Mouse (Mus musculus) lung, postnatal 14 days (tissue): ENCODE measurements around the gene Nkapd1.
A peak's percentile ranks its signal among the peaks of the same experiment; 100 is the strongest.
"Not testable (repeated sequence)": the region's sequence is repeated elsewhere in the genome, so short reads cannot be mapped to it uniquely, and the experiment has no call there.

Experiments used
- DNase-seq: peaks from one replicate; pipeline ENCODE4 v3.0.0; 2021

Gene Nkapd1

GRCm38 (mm10) chr9:50616766-50617603 lies at the start of gene Nkapd1, which contains the start of gene Pih1d2:
TSS of gene Nkapd1 (minus strand) at chr9:50617464.
TSS of gene Pih1d2 (plus strand) at chr9:50617321.
- DNase-seq = peak; percentile 90

- no peak for DNase-seq
Observed at GRCm38 (mm10) chr9:50666442-50666841, 49.2 kb upstream of the Nkapd1 start.

GRCm38 (mm10) chr9:50664826-50665225 lies 47.6 kb upstream of the Nkapd1 start:
- DNase-seq = no peak

DNA sequence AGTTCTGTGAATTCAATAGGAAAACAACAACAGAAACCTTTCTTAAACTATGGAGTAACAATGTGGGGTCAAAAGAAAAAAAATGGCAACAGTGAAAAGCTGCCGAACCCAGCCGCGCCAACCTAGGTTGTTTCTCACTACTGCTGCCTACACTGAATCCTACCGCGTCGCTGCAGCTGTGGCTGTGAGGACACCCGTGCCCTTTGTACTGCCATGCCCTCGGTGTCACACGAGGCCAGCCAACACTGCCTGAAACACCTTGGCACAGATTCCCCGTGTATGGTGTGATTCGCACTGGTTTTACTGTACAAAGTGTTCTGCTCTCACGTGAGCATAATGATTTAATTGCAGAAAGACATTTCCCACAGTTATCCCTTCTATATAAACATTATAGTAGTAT lies 43.2 kb upstream of the Nkapd1 start:
- peak; percentile 6 for DNase-seq

DNA sequence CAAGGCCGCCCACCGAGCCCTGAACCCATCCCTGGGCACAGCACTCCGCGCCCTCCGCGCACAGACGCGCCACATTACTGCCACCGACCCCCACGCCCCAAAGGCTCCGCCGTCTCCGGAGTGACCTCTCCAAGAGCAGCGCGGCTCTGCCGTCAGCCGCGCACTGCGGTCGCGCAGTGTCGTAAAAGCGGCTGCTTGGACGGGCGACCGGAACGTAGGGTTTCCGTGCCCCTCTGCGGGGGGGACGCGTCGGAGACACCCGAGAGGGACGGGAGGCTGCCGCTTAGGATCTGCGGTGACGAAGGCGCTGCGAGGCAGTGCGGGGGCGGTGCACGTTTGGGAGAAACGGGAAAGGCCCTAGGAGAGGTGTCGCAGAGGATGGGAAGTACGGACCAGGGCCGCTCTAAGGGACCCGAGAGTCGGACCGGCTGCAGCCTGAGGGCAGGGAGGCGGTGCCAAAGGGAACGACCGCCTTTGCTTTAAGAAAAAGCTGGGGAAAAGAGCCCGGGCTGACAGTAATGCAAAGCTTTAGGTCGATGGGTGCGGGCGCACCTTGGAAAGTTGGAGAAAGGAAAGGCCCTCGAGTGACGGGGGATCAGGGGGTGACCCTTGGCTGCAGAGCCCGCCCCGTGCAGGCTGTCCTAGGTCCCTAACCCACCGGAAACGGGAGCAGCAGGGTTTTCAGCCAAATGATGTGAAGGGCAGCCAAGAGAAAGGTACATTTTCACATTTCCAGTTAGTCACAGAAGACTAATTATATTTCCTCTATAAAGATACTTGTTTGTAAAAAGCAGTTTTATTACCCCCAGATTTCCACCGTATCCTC lies 42.3 kb upstream of the Nkapd1 start, which contains the start of gene Dlat:
Gene Dlat (minus strand): TSS at position 389 of the 826 bp plus-strand sequence.
- peak; percentile 82 for DNase-seq

DNA sequence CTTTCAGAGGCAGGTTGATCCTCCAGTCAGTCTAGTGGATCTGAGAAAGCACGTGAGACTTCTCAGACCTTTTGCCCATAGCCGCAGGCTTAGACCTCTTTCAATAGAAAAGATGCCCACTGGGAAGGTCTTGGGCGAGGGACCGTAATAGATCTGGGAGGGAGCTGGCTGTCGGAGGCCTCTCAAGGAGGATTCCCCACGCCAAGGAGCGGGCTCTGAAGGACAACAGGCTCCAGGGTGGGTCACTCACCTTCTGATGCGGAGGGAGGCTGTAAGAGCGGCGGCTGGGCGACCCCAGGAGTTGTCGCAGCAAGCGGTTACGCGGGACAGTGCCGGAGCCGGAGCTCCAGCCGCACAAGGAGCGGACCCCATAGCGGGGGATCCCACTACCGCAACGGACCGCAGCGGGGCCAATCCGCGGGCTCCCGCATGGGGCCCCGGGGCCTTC lies 41.7 kb upstream of the Nkapd1 start:
- DNase-seq = no peak

GRCm38 (mm10) chr9:50658391-50658790 lies 41.1 kb upstream of the Nkapd1 start:
- DNase-seq = no peak

- no peak for DNase-seq
Observed at GRCm38 (mm10) chr9:50650503-50650902, 33.2 kb upstream of the Nkapd1 start.

DNA sequence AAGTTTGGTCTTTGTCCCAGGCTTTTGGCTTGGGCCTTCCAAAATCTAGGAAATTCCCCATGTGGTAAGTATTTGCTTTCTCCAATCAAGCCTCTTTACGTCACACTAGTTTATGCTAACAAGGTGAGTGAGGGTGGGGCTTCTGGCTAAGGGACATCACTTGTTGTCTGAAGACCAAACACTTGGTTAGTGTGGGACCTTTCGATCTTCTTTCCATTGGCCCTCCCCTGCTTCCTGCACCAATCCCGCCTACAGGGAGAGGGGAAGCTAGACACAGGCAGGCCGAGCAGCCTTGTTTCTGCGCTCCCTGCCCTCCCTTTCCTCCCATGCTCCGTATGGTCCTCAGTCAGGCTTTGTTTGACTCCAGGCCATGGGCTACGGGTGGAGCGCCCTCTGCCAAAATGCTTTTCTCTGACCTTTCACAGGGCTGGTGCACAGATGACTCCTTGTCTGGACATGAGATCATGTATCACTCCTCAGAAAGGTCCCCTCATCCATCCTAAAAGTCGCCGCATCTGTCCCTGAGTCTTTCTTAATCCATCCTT lies 29.6 kb upstream of the Nkapd1 start:
- DNase-seq = no peak

DNA sequence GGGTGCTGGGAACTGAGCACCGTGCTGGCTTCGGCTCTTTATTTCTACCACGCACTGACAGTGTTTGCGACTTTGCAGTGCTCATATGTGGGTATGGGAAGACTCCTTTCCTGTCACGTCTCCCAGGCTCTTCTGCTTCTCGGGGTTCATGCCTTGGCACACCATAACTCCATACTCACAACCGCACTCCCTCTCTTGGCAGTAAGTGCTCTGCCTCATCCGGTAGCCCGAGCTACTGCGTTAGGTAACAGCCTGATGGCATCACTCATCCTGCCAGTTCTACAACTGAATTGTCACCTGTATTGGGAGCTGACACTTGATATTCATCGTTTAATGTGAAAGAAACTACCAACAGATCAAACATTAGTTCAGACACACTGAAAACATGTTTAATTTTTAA lies 17.0 kb upstream of the Nkapd1 start:
- DNase-seq = no peak

DNA sequence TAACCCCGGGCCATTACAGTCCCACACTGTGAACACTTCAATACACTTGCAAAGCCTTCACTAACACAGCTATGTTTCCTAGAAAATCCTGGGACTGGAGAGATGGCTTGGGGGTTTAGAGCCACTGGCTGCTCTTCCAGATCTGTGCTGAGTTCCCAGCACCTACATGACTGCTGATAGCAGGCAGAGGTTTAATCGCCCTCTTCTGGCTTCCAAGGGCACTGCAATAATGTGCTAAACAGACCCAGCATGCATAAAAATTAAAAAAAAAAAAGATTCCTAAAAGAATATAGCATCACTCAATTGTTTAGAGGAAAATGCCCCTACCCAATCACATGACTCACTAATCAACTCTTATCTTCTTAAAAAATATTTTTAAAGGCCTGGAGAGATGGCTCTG lies 15.8 kb upstream of the Nkapd1 start:
- no peak for DNase-seq

- no peak for DNase-seq
Observed at GRCm38 (mm10) chr9:50632016-50632688, 14.9 kb upstream of the Nkapd1 start.

GRCm38 (mm10) chr9:50630903-50631302 lies 13.6 kb upstream of the Nkapd1 start:
- not testable (repeated sequence) for DNase-seq

GRCm38 (mm10) chr9:50617794-50618330 lies 598 bp upstream of the Nkapd1 start:
- no peak for DNase-seq

DNA sequence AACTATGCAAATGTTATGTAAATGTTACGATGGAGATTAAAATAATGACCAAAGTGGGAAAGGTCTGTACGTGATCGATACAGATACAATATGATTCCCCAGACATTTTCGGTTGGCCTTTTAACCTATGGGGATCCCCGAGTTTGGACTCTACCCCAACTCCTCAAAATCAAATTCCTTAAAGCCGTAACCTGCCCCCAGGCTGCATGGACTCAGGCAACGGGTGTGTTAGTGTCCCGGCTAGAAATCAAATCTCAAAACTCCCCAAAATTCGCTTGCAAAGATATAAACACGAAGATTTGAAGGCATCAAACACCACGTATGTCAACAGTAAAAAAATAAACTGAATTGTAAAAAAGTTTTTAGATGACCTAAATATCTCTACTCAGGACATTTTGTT lies 1.1 kb downstream of the Nkapd1 start:
- no peak for DNase-seq

DNA sequence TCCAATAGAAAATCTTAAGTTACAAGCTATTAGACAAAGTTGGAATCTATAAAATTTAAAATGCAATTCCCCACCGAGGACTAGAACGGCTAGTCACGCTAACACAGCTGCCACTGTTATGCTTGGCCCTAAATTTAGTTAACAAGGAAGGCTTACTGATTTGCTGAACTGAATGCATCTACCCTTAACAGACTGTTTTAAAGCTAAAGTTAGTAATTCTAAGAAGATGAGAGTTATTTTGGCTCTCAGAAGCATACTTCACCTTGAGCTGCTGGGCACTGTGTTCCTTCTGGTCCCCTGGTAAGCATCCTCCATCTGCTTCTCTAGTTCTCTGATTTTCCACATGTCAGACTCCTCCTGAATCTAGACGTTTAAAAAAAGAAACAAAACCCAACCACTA lies 5.1 kb downstream of the Nkapd1 start:
- no peak for DNase-seq

GRCm38 (mm10) chr9:50604338-50604737 lies 12.9 kb downstream of the Nkapd1 start:
- DNase-seq = no peak

DNA sequence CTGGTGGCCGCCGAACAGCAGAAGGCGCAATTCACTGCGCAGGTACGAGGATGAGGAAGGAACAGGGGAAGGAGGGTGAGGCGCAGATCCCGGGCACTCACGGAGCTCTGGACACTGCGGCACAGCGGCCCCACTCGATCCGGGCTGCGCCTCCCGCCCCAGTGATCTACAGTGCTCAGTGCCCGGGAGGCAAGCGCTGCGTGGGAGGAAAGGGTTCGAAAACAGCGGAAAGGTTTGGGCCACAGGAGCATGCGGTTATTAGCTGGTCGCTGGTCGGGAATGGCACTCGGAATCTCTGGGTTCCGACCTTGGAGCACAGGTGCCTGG lies 13.3 kb downstream of the Nkapd1 start:
- no peak for DNase-seq

- DNase-seq = peak; percentile 92
Observed at GRCm38 (mm10) chr9:50603189-50603997, 13.9 kb downstream of the Nkapd1 start, which contains the start of the genes Sdhd and Timm8b. TSS of gene Sdhd (minus strand) at chr9:50603812. TSS of gene Timm8b (plus strand) at chr9:50603910.

DNA sequence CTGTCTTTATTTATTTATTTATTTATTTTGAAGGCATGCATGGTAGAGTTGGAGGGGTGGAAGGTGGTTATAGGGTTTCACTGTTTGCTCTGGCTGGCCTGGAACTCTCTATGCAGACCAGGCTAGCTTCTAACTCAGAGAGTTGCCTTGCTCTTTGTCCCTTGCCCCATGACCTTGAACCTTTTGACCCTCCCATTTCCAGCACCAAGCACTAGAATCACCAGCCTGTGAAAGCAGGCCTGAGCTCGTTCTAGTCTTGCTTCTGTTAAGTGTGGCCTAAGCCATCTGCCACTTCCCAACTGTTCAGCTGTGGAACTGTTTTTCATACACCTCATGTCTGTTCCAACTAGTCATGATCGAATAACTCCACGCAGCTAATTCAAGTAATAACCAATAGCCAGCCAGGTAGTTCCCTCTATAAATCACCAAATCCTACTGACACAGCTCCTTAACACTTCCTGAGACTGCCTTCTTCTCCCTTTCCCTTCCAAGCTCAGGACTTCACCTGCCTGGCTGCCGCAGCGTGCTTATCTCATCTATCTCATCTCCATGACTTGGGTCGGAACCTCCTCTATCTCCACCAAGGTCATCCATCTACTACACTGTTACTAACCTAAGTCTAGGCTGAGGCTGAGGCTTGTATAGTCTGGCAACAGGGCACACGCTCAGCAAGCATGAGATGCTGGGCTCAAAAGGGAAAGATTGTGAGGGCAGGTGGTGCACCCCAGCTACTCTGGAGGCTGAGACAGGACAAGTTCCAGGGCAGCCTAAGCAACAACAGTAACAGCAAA lies 15.0 kb downstream of the Nkapd1 start:
- DNase-seq = no peak

GRCm38 (mm10) chr9:50601536-50601935 lies 15.7 kb downstream of the Nkapd1 start:
- no peak for DNase-seq
